Mouse (Mus musculus): ENCODE data around the gene G0s2. TPM values are rescaled to one million over a fixed set of nuclear protein-coding genes. Genes with fewer than 3 reads are reported as not detected.
"Not testable (repeated sequence)": the region's sequence is repeated elsewhere in the genome, so short reads cannot be mapped to it uniquely, and the experiment has no call there.

The G0s2 gene
- polyA plus RNA-seq, 1 experiment: 36.0 TPM

- TF ChIP-seq POLR2A (IDR thresholded peaks at IDR 0.05; ENCODE audit: borderline replicate concordance, insufficient read depth, low read length): no peak
- TF ChIP-seq CTCF (IDR thresholded peaks at IDR 0.05; ENCODE audit: borderline replicate concordance, insufficient read depth, low read depth, low read length): no peak
- no peak for DNase-seq
- H3K4me1 ChIP-seq (ENCODE audit: control insufficient read depth, insufficient read depth, low read length): peaks cover 15% of the 10 kb centered on the region; the same call in 1 of the 2 replicates
- H3K4me3 ChIP-seq (replicated peaks; ENCODE audit: insufficient read depth, low read depth, low read length): no peak overlapping the region
- no peaks in the 10 kb centered on the region for H3K27me3 ChIP-seq (ENCODE audit: control insufficient read depth, insufficient read depth, low read length)
- WGBS: 90% methylated on average over 9 of the region's 9 CpGs
- no peak overlapping the region for H3K27ac ChIP-seq (ENCODE audit: insufficient read depth, low read length)
Measured at GRCm38 (mm10) chr1:193259559-193259958, 13.5 kb downstream of the G0s2 start.

GRCm38 (mm10) chr1:193256621-193257098 is 16.4 kb downstream of the G0s2 start:
- Histone ChIP-seq H3K4me1 (ENCODE audit: control insufficient read depth, insufficient read depth, low read length) (peaks cover 15% of the 10 kb centered on the region; the same call in 1 of the 2 replicates), H3K27ac (ENCODE audit: insufficient read depth, low read length) (peak overlapping the region; percentile 62; the same call in 1 of the 2 replicates), H3K27me3 (ENCODE audit: control insufficient read depth, insufficient read depth, low read length) (no peaks in the 10 kb centered on the region), H3K4me3 (replicated peaks; ENCODE audit: insufficient read depth, low read depth, low read length) (no peak overlapping the region)
- WGBS: 5% methylated on average over 5 of the region's 5 CpGs
- DNase-seq: peak; percentile 72 to 79
- TF ChIP-seq CTCF (IDR thresholded peaks at IDR 0.05; ENCODE audit: borderline replicate concordance, insufficient read depth, low read depth, low read length) (no peak), POLR2A (IDR thresholded peaks at IDR 0.05; ENCODE audit: borderline replicate concordance, insufficient read depth, low read length) (no peak)

- no peak for DNase-seq
- Histone ChIP-seq H3K27ac (ENCODE audit: insufficient read depth, low read length) (peak overlapping the region; percentile 62; the same call in 1 of the 2 replicates), H3K4me3 (replicated peaks; ENCODE audit: insufficient read depth, low read depth, low read length) (no peak overlapping the region), H3K27me3 (ENCODE audit: control insufficient read depth, insufficient read depth, low read length) (no peaks in the 10 kb centered on the region), H3K4me1 (ENCODE audit: control insufficient read depth, insufficient read depth, low read length) (peaks cover 15% of the 10 kb centered on the region; the same call in 1 of the 2 replicates)
- TF ChIP-seq POLR2A (IDR thresholded peaks at IDR 0.05; ENCODE audit: borderline replicate concordance, insufficient read depth, low read length) (no peak), CTCF (IDR thresholded peaks at IDR 0.05; ENCODE audit: borderline replicate concordance, insufficient read depth, low read depth, low read length) (no peak)
Measured at GRCm38 (mm10) chr1:193256289-193256577, 16.8 kb downstream of the G0s2 start.

GRCm38 (mm10) chr1:193255488-193256288 is 17.3 kb downstream of the G0s2 start:
- peak; percentile 80 to 86 for DNase-seq
- TF ChIP-seq CTCF (IDR thresholded peaks at IDR 0.05; ENCODE audit: borderline replicate concordance, insufficient read depth, low read depth, low read length) (peak; percentile 47; the same call in 1 of the 2 replicates), POLR2A (IDR thresholded peaks at IDR 0.05; ENCODE audit: borderline replicate concordance, insufficient read depth, low read length) (no peak)
- 17% methylated on average over 3 of the region's 3 CpGs for WGBS
- Histone ChIP-seq H3K4me3 (replicated peaks; ENCODE audit: insufficient read depth, low read depth, low read length) (no peak overlapping the region), H3K27me3 (ENCODE audit: control insufficient read depth, insufficient read depth, low read length) (no peaks in the 10 kb centered on the region), H3K4me1 (ENCODE audit: control insufficient read depth, insufficient read depth, low read length) (peaks cover 15% of the 10 kb centered on the region; the same call in 1 of the 2 replicates), H3K27ac (ENCODE audit: insufficient read depth, low read length) (peak overlapping the region; percentile 62; the same call in 1 of the 2 replicates)

- no peaks in the 10 kb centered on the region for H3K27me3 ChIP-seq (ENCODE audit: control insufficient read depth, insufficient read depth, low read length)
- peaks cover 15% of the 10 kb centered on the region; the same call in 1 of the 2 replicates for H3K4me1 ChIP-seq (ENCODE audit: control insufficient read depth, insufficient read depth, low read length)
- WGBS: 71% methylated on average over 8 of the region's 8 CpGs
- H3K4me3 ChIP-seq (replicated peaks; ENCODE audit: insufficient read depth, low read depth, low read length): no peak overlapping the region
- DNase-seq: no peak
- TF ChIP-seq CTCF (IDR thresholded peaks at IDR 0.05; ENCODE audit: borderline replicate concordance, insufficient read depth, low read depth, low read length) (no peak), POLR2A (IDR thresholded peaks at IDR 0.05; ENCODE audit: borderline replicate concordance, insufficient read depth, low read length) (no peak)
- H3K27ac ChIP-seq (ENCODE audit: insufficient read depth, low read length): no peak overlapping the region
Measured at GRCm38 (mm10) chr1:193255032-193255431, 18.0 kb downstream of the G0s2 start.

- not testable (repeated sequence) for DNase-seq; H3K27me3 ChIP-seq (ENCODE audit: control insufficient read depth, insufficient read depth, low read length); H3K27ac ChIP-seq (ENCODE audit: insufficient read depth, low read length); H3K4me3 ChIP-seq (replicated peaks; ENCODE audit: insufficient read depth, low read depth, low read length)
- WGBS: 76% methylated on average over 3 of the region's 3 CpGs
- H3K4me1 ChIP-seq (ENCODE audit: control insufficient read depth, insufficient read depth, low read length): peaks cover 15% of the 10 kb centered on the region; the same call in 1 of the 2 replicates
Measured at GRCm38 (mm10) chr1:193253895-193254294, 19.1 kb downstream of the G0s2 start.

GRCm38 (mm10) chr1:193252616-193253015 is 20.4 kb downstream of the G0s2 start:
- TF ChIP-seq POLR2A (IDR thresholded peaks at IDR 0.05; ENCODE audit: borderline replicate concordance, insufficient read depth, low read length) (no peak), CTCF (IDR thresholded peaks at IDR 0.05; ENCODE audit: borderline replicate concordance, insufficient read depth, low read depth, low read length) (no peak)
- no peaks in the 10 kb centered on the region for H3K27me3 ChIP-seq (ENCODE audit: control insufficient read depth, insufficient read depth, low read length)
- H3K4me3 ChIP-seq (replicated peaks; ENCODE audit: insufficient read depth, low read depth, low read length): no peak overlapping the region
- WGBS: 59% methylated on average over 5 of the region's 5 CpGs
- peaks cover 15% of the 10 kb centered on the region; the same call in 1 of the 2 replicates for H3K4me1 ChIP-seq (ENCODE audit: control insufficient read depth, insufficient read depth, low read length)
- H3K27ac ChIP-seq (ENCODE audit: insufficient read depth, low read length): no peak overlapping the region
- DNase-seq: no peak

GRCm38 (mm10) chr1:193251386-193251785 is 21.6 kb downstream of the G0s2 start:
- TF ChIP-seq POLR2A (IDR thresholded peaks at IDR 0.05; ENCODE audit: borderline replicate concordance, insufficient read depth, low read length) (no peak), CTCF (IDR thresholded peaks at IDR 0.05; ENCODE audit: borderline replicate concordance, insufficient read depth, low read depth, low read length) (no peak)
- WGBS: 84% methylated on average over 7 of the region's 7 CpGs

More at GRCm38 (mm10) chr1:193251386-193251785, 21.6 kb downstream of the G0s2 start:
- DNase-seq: no peak
- no peaks in the 10 kb centered on the region for H3K27me3 ChIP-seq (ENCODE audit: control insufficient read depth, insufficient read depth, low read length)
- H3K4me3 ChIP-seq (replicated peaks; ENCODE audit: insufficient read depth, low read depth, low read length): no peak overlapping the region
- H3K27ac ChIP-seq (ENCODE audit: insufficient read depth, low read length): no peak overlapping the region
- H3K4me1 ChIP-seq (ENCODE audit: control insufficient read depth, insufficient read depth, low read length): peaks cover 6% of the 10 kb centered on the region; the same call in 1 of the 2 replicates
